Mouse (Mus musculus): ENCODE measurements around the gene Trmt5. TPM values are rescaled to one million over a fixed set of nuclear protein-coding genes. Genes with fewer than 3 reads are reported as not detected.

Trmt5 gene
- total RNA-seq, 4 experiments from 2014 or later = 11.2 to 14.4 (median 12.3) TPM

DNA sequence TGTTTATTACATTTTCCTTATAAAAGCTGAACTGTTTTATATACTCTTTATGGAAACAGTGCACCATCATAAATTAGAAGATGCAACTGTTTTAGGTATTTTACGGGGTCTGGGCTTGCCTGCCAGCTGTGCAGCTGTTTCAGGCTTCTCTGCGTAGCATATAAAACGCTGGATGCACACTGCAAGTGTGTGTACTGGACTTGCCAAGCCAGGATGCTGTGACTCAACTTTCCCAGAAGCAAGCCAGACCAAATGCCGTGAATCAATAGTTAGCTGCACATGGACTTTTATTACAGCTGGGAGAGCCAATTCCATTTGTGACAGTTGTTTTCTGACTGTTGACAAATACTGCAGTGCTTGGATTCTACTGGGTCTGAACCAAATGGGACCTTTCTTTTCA is 16.6 kb downstream of the Trmt5 start:
- no peak for DNase-seq (ENCODE audit: low spot score in 2 of 2)

GRCm38 (mm10) chr12:73269531-73269930 is 17.0 kb downstream of the Trmt5 start:
- no peak for DNase-seq (ENCODE audit: low spot score in 2 of 2)

DNA sequence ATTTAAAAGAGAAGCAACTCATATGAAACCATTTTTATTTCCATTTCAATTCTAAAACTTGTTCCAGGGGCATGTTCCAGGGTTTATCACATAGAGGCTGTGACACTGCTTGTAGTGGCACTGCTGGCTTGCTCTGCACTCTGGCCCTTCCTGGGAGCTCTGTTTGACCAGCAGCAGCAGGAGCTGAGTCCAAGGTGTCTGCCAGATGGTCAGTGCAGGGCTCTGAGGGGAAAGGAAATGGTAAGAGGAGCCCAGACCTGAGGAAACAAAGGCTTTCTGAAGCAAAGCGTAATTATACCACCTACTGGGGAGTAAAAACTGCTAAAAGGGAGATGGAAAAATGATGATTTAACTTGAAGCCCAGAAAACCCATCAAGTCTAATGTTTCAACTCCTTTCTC is 18.0 kb downstream of the Trmt5 start:
- no peak for DNase-seq (ENCODE audit: low spot score in 2 of 2)

DNA sequence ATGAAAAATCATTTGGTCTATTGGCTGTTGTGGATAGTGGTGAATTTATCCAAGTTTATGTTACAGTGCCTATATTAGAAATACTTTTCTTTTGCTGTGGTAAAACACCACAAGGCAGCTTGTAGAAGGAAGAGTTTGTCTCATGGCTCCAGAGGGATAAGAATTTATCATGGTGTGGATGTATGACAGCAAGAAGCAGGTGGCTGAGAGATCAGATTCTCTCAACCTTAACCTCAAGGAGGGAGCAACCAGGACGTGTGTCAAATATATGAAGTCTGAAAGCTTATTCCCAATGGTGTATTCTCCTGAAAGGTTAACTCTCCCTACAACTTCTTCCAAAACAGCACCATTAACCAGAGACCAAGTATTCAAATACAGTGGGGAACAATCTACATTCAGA is 19.9 kb downstream of the Trmt5 start:
- DNase-seq (ENCODE audit: low spot score in 2 of 2) = no peak

DNA sequence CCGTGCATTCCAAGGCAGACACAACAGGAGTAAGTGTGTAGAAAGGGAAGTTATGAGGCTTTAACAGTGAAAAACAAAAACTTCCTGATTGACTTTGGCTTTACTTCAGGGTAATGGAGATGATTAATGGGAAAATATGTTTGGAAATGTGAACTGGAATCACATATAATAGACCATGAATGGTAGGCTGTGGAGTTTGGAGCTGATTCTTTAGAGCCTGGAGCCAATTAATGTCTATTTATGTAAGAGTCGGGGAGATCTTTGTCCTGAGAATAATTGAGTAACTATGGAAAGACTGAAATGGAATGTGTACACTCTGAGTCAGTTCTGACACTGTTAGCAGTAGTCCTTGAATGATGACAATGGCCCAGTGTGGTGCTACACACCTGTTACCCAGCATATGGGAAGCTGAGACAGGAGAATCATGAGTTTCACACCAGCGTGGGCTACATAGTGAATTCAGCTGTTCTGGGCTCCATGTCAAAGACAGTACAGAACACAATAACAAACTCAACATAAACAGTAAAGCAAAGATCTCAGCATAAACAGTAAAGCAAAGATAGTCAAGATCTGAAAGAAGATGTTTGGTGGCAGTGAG is 21.0 kb downstream of the Trmt5 start:
- DNase-seq (ENCODE audit: low spot score in 2 of 2) = no peak

- DNase-seq (ENCODE audit: low spot score in 2 of 2) = no peak
Measured at GRCm38 (mm10) chr12:73260339-73260738, 26.2 kb downstream of the Trmt5 start.

- DNase-seq (ENCODE audit: low spot score in 2 of 2) = no peak
Measured at GRCm38 (mm10) chr12:73259269-73259668, 27.2 kb downstream of the Trmt5 start.

GRCm38 (mm10) chr12:73255006-73255405 is 31.5 kb downstream of the Trmt5 start:
- no peak for DNase-seq (ENCODE audit: low spot score in 2 of 2)

DNA sequence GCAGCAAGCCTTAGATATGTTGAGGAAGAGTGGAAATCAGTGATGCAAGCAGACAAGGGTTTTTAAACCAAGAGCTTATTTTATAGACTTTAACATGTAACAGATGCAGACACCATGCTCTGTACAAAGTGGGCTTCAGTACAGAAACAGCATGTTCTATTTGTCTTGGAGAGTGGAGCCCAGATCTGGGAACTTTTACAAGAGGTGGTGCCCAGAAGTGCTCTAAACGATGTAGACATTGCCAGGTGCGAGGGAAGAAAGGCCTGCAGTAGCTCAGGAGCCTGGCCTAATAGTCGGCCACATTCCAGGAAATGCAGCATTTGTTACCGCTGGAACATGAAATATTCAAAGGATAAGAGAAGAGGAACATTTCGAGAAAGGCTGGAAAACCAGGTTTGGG is 40.8 kb downstream of the Trmt5 start:
- DNase-seq (ENCODE audit: low spot score in 2 of 2) = no peak

GRCm38 (mm10) chr12:73241960-73242359 is 44.5 kb downstream of the Trmt5 start:
- peak; percentile 33 to 55 for DNase-seq (ENCODE audit: low spot score in 2 of 2)

DNA sequence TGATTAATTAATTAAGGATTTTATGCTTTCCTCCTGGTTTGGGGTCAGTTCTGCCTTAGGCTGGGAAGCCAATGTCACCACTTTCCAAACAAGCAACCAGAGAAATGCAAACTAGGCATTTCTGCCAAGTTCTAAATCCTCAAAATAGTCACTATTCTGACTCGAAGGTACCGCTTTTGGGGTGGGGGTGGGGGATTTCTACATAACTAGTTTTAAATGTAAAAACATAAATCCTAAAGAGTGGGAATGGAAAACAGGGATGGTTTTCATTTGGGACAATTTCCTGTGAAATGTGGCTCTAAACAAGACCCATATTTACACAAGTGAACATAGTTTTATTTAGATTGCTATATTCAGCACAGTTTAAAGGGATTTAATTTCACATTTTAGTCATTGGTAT is 53.9 kb downstream of the Trmt5 start:
- DNase-seq (ENCODE audit: low spot score in 2 of 2) = no peak

- DNase-seq (ENCODE audit: low spot score in 2 of 2) = no peak
Measured at GRCm38 (mm10) chr12:73231552-73231951, 55.0 kb downstream of the Trmt5 start.

DNA sequence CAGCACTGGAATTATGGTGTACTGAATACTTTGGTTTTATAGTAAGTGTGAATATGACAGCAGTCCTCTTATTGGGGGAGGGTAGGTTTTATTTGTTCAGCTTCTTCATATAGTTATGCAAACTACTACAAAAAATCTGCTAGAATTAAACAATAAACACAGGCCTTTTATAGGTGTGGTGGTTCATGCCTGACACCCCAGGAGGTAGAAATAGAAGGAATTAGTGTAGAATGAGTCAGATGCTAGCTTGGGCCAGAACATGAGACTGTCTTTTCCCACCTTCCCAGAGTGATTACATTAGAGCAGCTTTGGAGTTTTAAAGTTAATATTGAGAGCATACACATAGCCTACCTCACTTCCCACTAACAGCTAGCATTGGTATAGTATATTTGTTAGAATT is 56.3 kb downstream of the Trmt5 start:
- DNase-seq (ENCODE audit: low spot score in 2 of 2) = no peak

Other genes starting within 250 kb of the Trmt5 start
- gene Six1, start 232.8 kb downstream of the Trmt5 start, total RNA-seq (2022) = under 1 TPM in 3 of 4 experiments, not detected in 1; 0.14 to 0.19 (median 0.18) TPM
- 1 to 10 TPM; 1.3 to 1.8 (median 1.5) TPM for gene Six4, start 173.3 kb downstream of the Trmt5 start, total RNA-seq (2022)
- 10 to 100 TPM; 22.5 to 24.1 (median 23.4) TPM for gene Mnat1, start 163.0 kb downstream of the Trmt5 start, total RNA-seq (2022)
- 10 to 100 TPM; 14.6 to 22.1 (median 19.2) TPM for gene Slc38a6, start 69 bp upstream of the Trmt5 start, total RNA-seq (2022)